Mouse (Mus musculus) heart, embryonic 13.5 days (tissue): ENCODE measurements around the gene Pitpnm2. TPM values are rescaled to one million over a fixed set of nuclear protein-coding genes. Genes with fewer than 3 reads are reported as not detected.

Source experiments
- ATAC-seq: fragments of 200-750 bp; cut with Nextera tagmentation; 2 replicates; pipeline ENCODE4 v1.8.0; 2017; ENCODE audit warnings: moderate TSS enrichment; ENCODE audit not compliant: insufficient number of reproducible peaks, low FRiP score, low TSS enrichment; ENCODE audit errors: extremely low read depth
- H3K27ac ChIP-seq: fragments of 300-500 bp; sonication (generic); replicated peaks from 2 replicates; pipeline ENCODE4 v1.5.1; 2015; ENCODE audit warnings: moderate library complexity, mild to moderate bottlenecking, inconsistent platforms
- H3K27me3 ChIP-seq: fragments of 300-500 bp; sonication (generic); replicated peaks from 2 replicates; pipeline ENCODE4 v1.6.1; 2015; ENCODE audit warnings: mild to moderate bottlenecking, inconsistent platforms
- H3K36me3 ChIP-seq: fragments of 300-500 bp; sonication (generic); 2 replicates; pipeline ENCODE4 v1.6.1; 2015; ENCODE audit warnings: mild to moderate bottlenecking, inconsistent platforms
- H3K4me1 ChIP-seq: fragments of 300-500 bp; sonication (generic); 2 replicates; pipeline ENCODE4 v1.6.1; 2015; ENCODE audit warnings: inconsistent platforms
- H3K4me2 ChIP-seq: fragments of 300-500 bp; sonication (generic); 2 replicates; pipeline ENCODE4 v1.6.1; 2015; ENCODE audit warnings: inconsistent platforms, mild to moderate bottlenecking, moderate library complexity
- H3K4me3 ChIP-seq: fragments of 300-500 bp; sonication (generic); 2 replicates; pipeline ENCODE4 v1.5.1; 2015; ENCODE audit warnings: moderate library complexity, mild to moderate bottlenecking, inconsistent platforms
- H3K9ac ChIP-seq: fragments of 300-500 bp; sonication (generic); 2 replicates; pipeline ENCODE4 v1.6.1; 2015; ENCODE audit warnings: inconsistent platforms, mild to moderate bottlenecking, moderate library complexity
- H3K9me3 ChIP-seq: fragments of 300-500 bp; sonication (generic); 2 replicates; pipeline ENCODE4 v1.6.1; 2016; ENCODE audit warnings: inconsistent platforms
- WGBS: fragments of 180-500 bp; shearing (Covaris S2); methylation state at CpG from one replicate; pipeline ENCODE4 v1.1.7; 2015; ENCODE audit warnings: mixed read lengths; 5-methylcytosine and 5-hydroxymethylcytosine counted together
- polyA plus RNA-seq: library from polyadenylated mRNA; unstranded; fragments of >200 nt; fragmentation: Nextera tagmentation; extraction: Ambion mirVana; gene quantifications from 2 replicates; pipeline ENCODE4 v1.2.1, GENCODE M21; 2015

Gene Pitpnm2
- polyA plus RNA-seq, 1 experiment from 2014 or later: 6.6 TPM

DNA sequence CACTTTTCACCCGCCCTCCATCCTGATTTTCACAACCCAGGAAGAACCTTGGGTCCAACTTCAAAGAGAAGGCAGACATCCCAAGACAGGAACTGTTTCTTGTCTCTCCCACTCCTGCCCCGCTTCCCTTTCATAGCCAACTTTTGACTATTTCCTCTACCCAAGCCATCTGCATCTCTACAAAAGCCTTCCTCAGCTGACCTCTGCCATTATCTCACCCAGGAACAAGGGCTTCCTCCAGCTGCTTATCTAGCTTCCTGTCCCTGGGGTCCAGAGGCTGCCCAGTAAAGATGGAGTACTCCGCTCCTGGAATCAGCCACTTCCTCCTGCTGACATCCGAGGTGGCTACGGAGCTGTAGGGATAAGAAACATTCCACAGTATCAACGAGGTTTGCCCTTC is 17.3 kb upstream of the Pitpnm2 start:
- WGBS: 27% methylated on average over 6 of the region's 6 CpGs
- Histone ChIP-seq H3K27ac (0 out of 2 replicates have a peak overlapping the region, but pooled peaks have one; percentile 24), H3K36me3 (peaks cover 70% of the 10 kb centered on the region), H3K4me1 (peaks cover 34% of the 10 kb centered on the region), H3K27me3 (no peaks in the 10 kb centered on the region), H3K4me3 (no peak overlapping the region), H3K9me3 (no peaks in the 10 kb centered on the region), H3K4me2 (no peak overlapping the region), H3K9ac (no peak overlapping the region)
- no peak for ATAC-seq

- H3K4me3 ChIP-seq: no peak overlapping the region
- WGBS: 67% methylated on average over 4 of the region's 4 CpGs
- ATAC-seq: no peak
- H3K4me2 ChIP-seq: no peak overlapping the region
- H3K27me3 ChIP-seq: no peaks in the 10 kb centered on the region
- H3K9me3 ChIP-seq: no peaks in the 10 kb centered on the region
- H3K9ac ChIP-seq: no peak overlapping the region
- H3K4me1 ChIP-seq: peaks cover 20% of the 10 kb centered on the region
- H3K36me3 ChIP-seq: peaks cover 74% of the 10 kb centered on the region
- no peak overlapping the region for H3K27ac ChIP-seq
Observed at GRCm38 (mm10) chr5:124263246-124263645, 13.7 kb upstream of the Pitpnm2 start.

DNA sequence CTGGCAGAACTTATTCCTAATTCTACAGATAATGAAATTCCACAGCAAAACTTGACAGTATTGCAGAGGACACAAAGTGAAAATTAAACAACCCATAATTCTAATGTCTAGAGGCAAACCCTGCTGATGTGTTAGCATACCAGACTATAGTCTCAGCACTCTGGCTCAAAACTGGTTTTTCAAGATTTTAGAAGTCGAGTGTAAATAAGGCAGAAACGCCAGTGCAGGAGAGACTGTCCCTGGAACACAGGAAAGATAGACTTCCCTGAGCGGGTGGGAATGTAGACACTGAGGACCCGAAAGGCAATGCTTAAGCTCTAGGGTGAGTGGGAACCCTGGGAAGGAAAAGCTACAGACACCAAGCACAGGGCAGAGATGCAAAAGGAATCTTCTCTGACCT is 12.5 kb upstream of the Pitpnm2 start:
- no peak overlapping the region for H3K9ac ChIP-seq
- no peak for ATAC-seq
- no peak overlapping the region for H3K27ac ChIP-seq
- no peak overlapping the region for H3K4me3 ChIP-seq
- H3K9me3 ChIP-seq: no peaks in the 10 kb centered on the region
- peaks cover 12% of the 10 kb centered on the region for H3K4me1 ChIP-seq
- H3K36me3 ChIP-seq: peaks cover 86% of the 10 kb centered on the region
- no peaks in the 10 kb centered on the region for H3K27me3 ChIP-seq
- 82% methylated on average over 4 of the region's 4 CpGs for WGBS
- H3K4me2 ChIP-seq: no peak overlapping the region

DNA sequence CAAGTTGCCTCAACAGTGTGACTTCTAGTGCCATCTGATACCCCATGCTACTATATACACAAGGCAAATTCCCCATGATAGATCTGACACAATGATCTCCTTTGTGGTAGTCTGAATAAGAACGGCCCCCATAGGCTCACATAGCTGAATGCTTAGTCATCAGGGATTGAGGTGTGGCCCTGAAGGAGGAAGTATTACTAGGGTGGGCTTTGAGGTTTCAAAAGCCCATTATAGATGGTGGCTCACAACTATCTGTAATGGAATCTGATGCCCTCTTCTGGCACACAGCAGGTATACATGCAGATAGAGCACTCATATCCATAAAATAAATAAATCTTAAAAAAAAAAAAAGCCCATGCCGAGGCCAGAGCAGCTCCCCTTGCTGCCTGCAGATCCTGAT is 9.6 kb upstream of the Pitpnm2 start:
- Histone ChIP-seq H3K36me3 (peaks cover 87% of the 10 kb centered on the region), H3K9me3 (no peaks in the 10 kb centered on the region)
- WGBS: 71% methylated on average over 2 of the region's 2 CpGs

GRCm38 (mm10) chr5:124258026-124258425 is 8.5 kb upstream of the Pitpnm2 start:
- H3K27me3 ChIP-seq: no peaks in the 10 kb centered on the region
- 100% methylated on average over 1 of the region's 1 CpGs for WGBS
- ATAC-seq: no peak
- peaks cover 86% of the 10 kb centered on the region for H3K36me3 ChIP-seq
- no peak overlapping the region for H3K4me3 ChIP-seq
- H3K9ac ChIP-seq: no peak overlapping the region
- H3K4me1 ChIP-seq: no peaks in the 10 kb centered on the region
- H3K27ac ChIP-seq: no peak overlapping the region
- H3K9me3 ChIP-seq: no peaks in the 10 kb centered on the region
- no peak overlapping the region for H3K4me2 ChIP-seq

More for the DNA sequence above, 9.6 kb upstream of the Pitpnm2 start:
- H3K9ac ChIP-seq: no peak overlapping the region
- no peak overlapping the region for H3K4me3 ChIP-seq
- no peak overlapping the region for H3K4me2 ChIP-seq
- H3K4me1 ChIP-seq: no peaks in the 10 kb centered on the region
- no peak overlapping the region for H3K27ac ChIP-seq
- no peak for ATAC-seq
- H3K27me3 ChIP-seq: no peaks in the 10 kb centered on the region

DNA sequence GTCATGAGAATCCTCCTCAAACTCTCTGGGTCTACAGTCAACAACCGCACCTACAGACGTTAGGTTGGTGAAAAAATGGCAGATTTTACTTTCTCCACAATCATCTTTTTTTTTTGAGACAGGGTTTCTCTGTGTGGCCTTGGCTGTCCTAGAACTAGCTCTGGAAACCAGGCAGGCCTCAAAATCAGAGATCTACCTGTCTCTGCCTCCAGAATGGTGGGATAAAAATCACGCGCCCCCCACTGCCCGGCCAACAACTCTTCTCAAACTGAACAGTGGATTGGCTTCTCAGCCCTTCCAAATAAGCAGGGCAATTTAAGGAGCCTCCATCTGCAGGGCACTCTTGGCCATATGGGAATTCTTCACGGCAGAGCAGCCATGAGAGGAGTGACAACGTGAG is 5.6 kb upstream of the Pitpnm2 start:
- H3K9me3 ChIP-seq: no peaks in the 10 kb centered on the region
- peaks cover 69% of the 10 kb centered on the region for H3K36me3 ChIP-seq
- H3K4me1 ChIP-seq: peaks cover 4% of the 10 kb centered on the region; the same call in 1 of the 2 replicates
- WGBS: 90% methylated on average over 7 of the region's 7 CpGs
- no peaks in the 10 kb centered on the region for H3K27me3 ChIP-seq
- no peak overlapping the region for H3K4me3 ChIP-seq
- H3K27ac ChIP-seq: no peak overlapping the region
- no peak for ATAC-seq
- H3K4me2 ChIP-seq: no peak overlapping the region
- H3K9ac ChIP-seq: no peak overlapping the region

GRCm38 (mm10) chr5:124253555-124253954 is 4.0 kb upstream of the Pitpnm2 start:
- no peaks in the 10 kb centered on the region for H3K9me3 ChIP-seq
- H3K9ac ChIP-seq: no peak overlapping the region
- H3K27ac ChIP-seq: no peak overlapping the region
- H3K4me3 ChIP-seq: no peak overlapping the region
- no peak overlapping the region for H3K4me2 ChIP-seq
- H3K27me3 ChIP-seq: no peaks in the 10 kb centered on the region
- ATAC-seq: no peak
- peaks cover 8% of the 10 kb centered on the region for H3K4me1 ChIP-seq
- H3K36me3 ChIP-seq: peaks cover 53% of the 10 kb centered on the region
- 85% methylated on average over 8 of the region's 8 CpGs for WGBS

DNA sequence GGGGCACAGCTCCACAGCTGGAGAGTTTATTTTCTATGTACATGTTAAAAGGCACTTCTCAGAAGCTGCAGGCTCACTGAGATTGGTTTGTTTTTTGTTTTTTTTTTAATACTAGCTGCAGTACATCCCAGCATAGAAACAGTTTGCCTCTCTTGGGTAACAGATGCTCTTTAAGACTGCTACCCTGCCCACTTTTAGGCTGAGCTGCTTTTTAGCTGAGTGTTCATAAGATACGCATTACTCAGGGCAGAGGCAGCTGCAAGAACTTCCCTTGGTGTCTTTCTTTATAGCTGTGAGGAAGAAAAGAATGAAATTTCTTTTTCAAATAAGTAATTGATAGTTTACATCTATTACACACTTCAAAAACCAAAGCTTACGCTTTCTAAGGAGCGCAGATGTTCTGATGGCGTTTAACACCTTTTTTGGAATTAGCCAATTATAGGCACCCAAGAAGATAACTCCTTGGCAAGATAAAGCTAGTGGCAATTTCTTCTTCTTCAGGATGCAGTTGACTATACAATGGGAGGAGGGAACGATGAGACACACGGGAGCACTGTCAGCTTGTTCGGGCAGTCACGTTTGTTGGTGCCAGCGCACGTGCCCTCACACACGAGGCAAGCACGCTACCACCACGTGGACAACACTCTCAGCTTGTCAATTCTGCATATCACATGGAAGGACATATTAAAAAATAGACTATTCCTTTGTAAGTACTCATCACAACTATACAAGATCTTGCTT is 3.2 kb upstream of the Pitpnm2 start:
- Histone ChIP-seq H3K27ac (no peak overlapping the region), H3K9ac (no peak overlapping the region), H3K9me3 (no peaks in the 10 kb centered on the region), H3K4me1 (peaks cover 16% of the 10 kb centered on the region), H3K4me3 (no peak overlapping the region), H3K27me3 (no peaks in the 10 kb centered on the region), H3K4me2 (no peak overlapping the region), H3K36me3 (peaks cover 45% of the 10 kb centered on the region)
- no peak for ATAC-seq
- 87% methylated on average over 13 of the region's 13 CpGs for WGBS

DNA sequence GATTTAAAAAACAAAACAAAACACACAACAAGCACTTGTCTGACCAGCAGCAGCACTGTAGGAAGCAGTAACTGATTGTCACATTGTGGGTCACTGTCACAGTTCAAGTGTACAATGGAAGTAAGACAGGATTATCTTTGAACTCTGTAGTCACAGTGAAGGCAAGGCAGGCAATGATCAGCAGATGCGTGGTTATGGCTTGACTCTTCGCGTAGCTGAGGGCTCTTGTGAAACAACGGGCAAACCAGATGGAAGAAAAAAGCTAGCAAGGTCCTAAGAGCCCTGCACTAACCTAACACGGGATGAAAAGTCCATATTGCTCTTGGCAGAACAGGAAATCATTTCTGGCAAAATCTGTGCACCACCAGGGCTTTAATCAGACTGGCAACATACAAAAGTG is 1.5 kb upstream of the Pitpnm2 start:
- WGBS: 79% methylated on average over 5 of the region's 5 CpGs
- H3K36me3 ChIP-seq: peaks cover 34% of the 10 kb centered on the region
- ATAC-seq: no peak

DNA sequence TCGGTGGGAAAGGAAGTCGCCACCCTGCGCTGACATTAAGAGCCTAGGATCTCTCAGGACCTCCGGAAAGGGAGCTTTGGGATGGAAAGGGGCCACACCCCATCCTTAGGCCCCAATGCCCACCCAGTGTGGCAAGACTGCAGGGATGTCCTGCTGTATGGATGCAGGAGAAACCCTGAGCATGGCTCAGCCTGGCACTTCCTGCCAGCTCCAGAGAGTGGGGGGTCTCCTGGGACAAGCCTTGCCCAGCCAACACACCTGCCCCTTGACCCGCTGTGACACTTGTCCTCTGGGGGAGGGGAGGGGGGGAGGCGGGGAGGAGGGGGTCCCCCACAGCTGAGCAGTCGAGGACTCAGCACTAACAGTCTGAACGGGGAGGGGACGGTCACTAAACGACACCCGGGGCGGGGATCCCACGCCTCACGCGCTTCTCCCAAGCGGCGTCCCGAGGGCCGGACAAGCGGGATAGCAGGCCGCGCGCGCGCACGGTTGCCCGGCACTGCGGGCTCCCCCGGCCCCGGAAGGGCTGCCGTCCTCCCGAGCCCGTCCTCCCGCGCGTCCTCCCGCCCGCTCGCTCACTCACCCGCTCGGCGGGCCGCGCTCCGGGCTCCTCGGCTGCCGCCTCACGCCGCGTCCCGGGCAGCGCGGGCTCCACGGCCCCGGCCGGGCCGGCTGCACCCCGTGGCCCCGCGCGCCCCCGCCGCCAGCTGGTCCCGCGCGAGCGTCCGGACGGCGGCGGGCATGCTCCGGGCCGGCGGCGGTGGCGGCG is 531 bp downstream of the Pitpnm2 start:
- peaks cover 42% of the 10 kb centered on the region for H3K4me1 ChIP-seq
- peak overlapping the region; percentile 97 for H3K9ac ChIP-seq
- H3K4me2 ChIP-seq: peak overlapping the region; percentile 87
- H3K4me3 ChIP-seq: peak overlapping the region; percentile 88
- no peaks in the 10 kb centered on the region for H3K9me3 ChIP-seq
- peaks cover 38% of the 10 kb centered on the region for H3K36me3 ChIP-seq
- H3K27ac ChIP-seq: peak overlapping the region; percentile 90
- H3K27me3 ChIP-seq: no peaks in the 10 kb centered on the region
- ATAC-seq: peak; percentile 21; the same call in 1 of the 2 replicates
- WGBS: under 1% methylated on average over 55 of the region's 77 CpGs

More for the DNA sequence above, 1.5 kb upstream of the Pitpnm2 start:
- Histone ChIP-seq H3K4me2 (no peak overlapping the region), H3K9me3 (no peaks in the 10 kb centered on the region), H3K4me3 (no peak overlapping the region), H3K9ac (no peak overlapping the region), H3K4me1 (peaks cover 32% of the 10 kb centered on the region), H3K27ac (no peak overlapping the region), H3K27me3 (no peaks in the 10 kb centered on the region)

DNA sequence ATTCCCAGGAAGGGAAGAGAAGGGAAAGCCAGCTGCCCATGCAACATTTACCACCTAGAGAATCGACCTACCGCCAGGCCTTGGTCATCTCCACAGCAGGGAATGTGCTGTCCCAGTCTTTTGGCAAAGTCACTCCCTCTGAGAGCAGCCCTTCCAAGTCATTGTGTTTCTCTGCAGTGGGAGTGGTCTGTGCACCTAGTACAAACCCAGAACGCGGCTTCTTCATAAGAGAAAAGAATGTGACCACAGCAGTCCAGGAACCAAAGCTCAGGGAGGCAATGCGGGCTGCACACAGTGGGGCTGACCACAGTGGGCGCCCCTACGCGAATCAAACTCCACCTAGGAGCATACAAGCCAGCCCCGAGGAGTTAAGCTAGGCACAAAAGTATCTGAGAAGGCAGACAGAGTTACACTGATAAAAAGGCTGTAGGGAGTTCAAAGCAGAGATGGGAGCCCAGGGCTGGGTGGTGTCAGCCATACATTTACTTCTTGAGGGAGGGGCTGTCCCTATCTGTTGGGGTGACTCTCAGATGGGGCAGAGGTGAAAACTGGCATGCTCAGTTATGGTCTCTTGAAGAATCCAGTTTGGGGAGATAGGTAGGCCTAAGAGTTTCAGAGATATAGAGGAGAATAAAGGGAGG is 1.5 kb downstream of the Pitpnm2 start:
- Histone ChIP-seq H3K36me3 (peaks cover 37% of the 10 kb centered on the region), H3K9ac (peak overlapping the region; percentile 97), H3K27me3 (no peaks in the 10 kb centered on the region), H3K4me2 (peak overlapping the region; percentile 87), H3K27ac (peak overlapping the region; percentile 90), H3K9me3 (no peaks in the 10 kb centered on the region), H3K4me1 (peaks cover 51% of the 10 kb centered on the region), H3K4me3 (peak overlapping the region; percentile 88)
- WGBS: 18% methylated on average over 9 of the region's 9 CpGs
- no peak for ATAC-seq
